Mouse (Mus musculus): ENCODE data around the gene Rhbdl1. TPM values are rescaled to one million over a fixed set of nuclear protein-coding genes. Genes with fewer than 3 reads are reported as not detected.

Rhbdl1 gene
- polyA plus RNA-seq (2015; fragmentation: Illumina TruSeq; extraction: RNeasy Lipid Tissue Mini Kit (QIAGEN cat#74804); ENCODE audit: insufficient read depth, low read depth, low replicate concordance): 2.8 TPM

DNA sequence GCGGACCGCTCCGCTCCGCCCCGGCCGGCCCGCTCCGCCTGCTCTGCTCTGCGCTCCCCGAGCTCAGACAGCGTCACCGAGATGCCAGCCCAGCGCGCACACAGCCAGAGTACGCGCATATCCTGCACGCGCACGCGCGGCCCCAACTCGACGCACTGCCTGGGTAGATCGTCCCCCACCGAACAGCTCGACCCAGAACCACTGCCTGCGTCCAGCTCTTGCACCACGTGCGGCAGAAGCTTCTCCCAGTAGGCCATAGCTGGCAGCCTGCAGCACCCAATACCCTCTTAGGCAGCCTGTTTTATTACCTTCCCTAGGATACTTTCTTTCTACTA is at the start of gene Rhbdl1:
Rhbdl1 (minus strand) TSS at position 220 of the 335 bp plus-strand sequence.

DNA sequence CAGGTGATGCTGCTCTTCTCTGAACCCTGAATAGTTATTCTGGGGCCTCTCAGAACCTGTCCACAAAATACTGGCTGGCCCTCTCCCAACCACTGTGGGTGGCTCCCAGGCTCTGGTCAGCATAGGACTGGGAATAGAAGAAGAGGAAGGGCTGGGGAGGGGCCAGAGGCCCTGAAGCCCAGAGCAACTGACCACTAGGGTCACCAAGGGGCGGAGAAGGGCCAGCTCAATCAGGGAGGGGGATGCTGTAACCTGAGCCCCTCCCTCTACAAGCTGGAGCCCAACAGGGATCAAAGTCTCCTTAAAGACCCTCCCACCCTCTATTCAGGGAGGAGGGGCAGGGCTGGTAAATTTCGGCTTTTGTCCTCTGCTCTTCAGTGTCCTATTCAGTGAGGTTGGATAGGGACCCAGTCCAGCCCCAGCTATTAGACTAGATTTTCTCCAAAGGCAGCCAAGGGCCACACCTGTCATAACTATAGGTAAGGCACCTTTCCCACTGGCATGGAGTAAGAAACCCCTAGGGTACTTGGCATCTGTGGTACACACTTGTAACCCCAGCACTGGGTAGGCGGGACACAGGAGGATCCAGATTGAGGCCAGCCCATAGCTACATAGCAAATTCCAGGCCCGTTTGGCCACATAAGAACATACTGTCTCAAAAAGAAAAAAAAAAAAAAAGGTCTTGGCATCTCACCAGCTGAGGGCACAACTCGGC is 43.3 kb upstream of the Rhbdl1 start, which contains the start of gene Wfikkn1:
Wfikkn1 (minus strand) TSS at position 663 of the 715 bp plus-strand sequence.

DNA sequence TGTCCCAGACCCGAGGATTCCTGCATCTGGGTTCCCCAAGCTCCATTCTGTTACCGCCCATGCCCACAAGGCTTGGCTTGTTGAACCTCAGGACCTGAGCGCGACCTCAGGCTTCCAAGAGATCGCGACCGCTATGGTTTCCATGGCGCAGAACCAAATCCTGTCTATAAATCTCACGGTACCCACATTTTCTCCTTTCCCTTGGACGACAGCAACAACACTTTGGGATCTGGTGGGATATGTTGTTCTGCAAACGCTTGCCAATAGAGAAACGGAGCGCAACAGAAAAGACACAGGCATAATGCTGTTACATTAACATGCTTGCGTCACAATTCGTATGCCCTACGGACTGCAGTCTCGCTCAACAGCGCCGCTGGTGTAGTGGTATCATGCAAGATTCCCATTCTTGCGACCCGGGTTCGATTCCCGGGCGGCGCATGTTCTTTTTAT is 37.7 kb upstream of the Rhbdl1 start, which contains the start of gene Mettl26:
Mettl26 (plus strand) TSS at position 354 of the 450 bp plus-strand sequence.

DNA sequence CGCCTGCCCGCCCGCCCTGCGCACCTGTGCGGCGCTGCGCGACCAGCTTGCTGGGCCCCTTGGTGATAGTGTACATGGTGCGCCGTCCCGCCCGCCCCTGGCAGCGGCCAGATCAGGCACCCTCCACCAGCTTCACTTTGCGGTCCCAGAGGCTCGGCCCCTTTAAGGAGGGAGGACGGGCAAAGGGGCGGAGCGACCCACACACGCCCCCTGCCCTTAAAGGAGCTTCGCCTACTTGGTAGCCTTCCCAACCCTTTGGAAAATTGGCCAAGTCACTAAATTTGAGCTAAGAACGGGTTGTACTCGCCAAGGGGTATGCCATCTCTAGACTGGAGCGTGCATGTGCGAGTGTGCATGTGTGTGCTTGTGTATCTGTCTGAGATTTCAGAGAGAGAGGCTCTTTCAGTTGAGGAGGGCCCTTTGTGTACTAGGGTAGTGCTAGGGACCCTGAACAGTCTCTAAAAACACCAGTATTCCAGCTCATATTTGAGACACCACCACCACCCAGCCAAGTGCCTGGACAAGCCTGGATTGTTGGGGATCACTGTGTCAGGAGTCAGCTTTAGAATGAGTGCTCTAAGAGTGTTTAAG is 31.6 kb upstream of the Rhbdl1 start, which contains the start of gene Mcrip2:
Mcrip2 (minus strand) TSS at position 164 of the 591 bp plus-strand sequence.

DNA sequence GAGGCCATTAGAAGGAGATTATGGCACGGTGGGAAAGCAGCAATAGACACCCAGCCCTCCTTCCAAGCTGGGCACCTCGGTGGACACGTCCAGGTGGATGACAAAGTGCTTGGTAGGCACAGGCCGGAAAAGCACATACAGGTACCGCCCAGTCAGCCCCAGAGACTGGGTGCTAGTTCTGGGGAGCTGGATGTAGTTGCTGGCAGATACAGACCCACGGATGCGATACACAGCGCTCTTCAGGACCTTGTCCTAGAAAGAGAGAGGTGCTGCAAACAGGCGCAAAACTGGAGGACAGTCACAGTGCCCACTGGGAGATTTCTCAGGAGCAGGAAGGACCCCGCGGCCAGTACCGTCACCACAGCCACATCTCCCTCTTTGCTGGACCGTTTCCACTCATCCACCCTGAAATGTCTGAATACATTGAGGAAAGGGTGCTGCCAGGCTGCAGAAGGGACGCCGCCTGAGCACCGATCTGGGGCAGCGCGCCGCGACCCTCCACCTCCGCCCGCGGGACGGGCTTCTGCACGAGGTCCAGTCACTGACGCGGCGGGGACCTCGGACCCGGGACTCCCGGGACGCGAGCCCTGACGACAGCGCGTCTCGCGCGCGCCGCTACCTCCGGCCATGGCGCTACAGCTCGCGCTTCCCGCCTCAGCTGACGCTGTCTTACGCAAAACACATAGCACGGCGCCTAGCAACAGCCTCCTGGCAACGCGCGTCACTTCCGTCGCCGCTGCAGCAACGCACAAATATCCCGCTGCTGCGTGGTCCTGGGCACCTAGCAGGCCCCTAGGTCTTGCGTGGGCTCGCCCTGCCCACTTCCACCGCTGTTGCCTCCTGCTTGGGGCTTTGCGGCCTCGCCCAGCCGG is 24.0 kb upstream of the Rhbdl1 start, which contains the start of gene Wdr90:
Wdr90 (minus strand) TSS at position 670 of the 872 bp plus-strand sequence.

DNA sequence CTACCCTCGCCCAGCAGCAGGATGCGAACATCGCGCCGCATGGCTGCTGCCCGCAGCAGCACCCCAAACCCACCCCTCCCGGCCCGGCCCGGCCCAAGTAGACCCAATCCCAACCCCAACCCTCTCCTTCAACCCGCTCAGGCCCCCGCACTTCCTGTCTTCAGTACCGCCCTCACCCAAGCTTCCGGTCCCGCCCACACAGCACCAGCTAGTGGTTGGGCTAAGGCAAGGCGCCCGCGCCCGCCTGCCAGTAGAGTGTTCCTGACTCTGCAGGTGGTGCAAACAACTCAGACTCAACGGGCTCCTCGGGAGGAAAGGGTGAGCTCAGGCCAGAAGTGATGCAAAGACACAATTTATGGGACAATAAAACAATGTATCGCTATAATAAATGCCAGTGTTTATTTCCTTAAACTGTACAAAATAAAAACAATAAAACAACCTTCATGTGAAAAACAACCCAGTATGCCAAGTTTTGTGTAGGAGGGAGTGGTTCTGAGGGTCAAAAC is 7.4 kb upstream of the Rhbdl1 start, which contains the start of gene Rhot2:
Rhot2 (minus strand) TSS at position 456 of the 506 bp plus-strand sequence.

DNA sequence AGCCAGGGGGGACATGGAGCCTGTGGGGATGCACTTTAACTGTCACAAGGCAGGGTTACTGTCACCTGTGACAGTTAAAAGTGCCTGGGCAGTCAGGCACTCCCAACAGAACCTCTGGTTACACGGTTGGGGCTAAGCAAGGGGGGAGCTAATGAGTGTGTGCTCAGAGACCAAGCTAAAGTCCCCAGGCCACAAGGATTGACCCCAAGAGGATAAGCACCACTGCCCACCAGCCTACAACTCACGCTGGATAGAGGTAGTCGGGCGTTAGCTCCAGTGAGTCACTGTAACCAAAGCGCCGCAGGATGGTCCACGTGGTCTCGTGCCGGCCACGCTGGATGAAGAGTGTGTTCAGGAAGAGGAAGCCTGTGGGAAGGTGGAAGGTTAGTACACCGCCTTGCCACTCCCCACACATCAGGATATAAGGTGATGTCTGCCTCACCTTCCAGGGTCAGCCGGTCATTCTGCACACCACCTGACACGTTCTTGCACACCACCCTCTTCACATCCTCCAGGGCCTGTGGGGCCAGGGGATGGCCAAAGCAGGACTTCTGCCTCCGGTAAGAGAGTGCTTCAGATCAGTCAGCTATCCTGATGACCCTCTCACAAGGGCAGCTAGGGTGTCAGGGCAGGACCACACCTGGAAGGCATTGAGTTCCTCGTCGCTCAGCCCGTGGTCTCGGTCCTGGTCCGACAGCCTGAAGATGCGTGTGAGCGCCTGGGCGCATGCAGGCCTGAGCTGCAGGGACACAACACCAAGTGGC is 4.2 kb upstream of the Rhbdl1 start, which contains the start of gene Gm20683:
Gm20683 (minus strand) TSS at position 647 of the 764 bp plus-strand sequence.

DNA sequence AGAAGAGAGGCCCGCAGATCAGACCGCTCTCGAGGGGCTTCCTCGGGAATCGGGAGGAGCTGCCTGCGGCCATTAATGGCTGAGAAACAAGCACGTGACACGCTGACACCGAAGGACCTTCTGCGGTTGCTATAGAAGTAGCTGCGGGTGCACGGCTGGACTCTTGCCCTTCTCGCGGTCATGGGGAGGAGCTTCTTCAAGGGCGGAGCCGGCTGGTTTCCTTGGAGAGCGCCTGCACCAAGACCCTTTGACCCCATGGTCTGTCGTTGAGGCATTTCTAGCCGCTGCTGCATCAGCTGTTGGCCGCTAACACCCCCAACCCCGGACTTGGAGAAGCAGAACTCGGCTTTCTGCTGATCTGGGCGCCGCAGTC is 3.8 kb downstream of the Rhbdl1 start, which contains the start of gene Stub1:
Stub1 (minus strand) TSS at position 114 of the 373 bp plus-strand sequence.

DNA sequence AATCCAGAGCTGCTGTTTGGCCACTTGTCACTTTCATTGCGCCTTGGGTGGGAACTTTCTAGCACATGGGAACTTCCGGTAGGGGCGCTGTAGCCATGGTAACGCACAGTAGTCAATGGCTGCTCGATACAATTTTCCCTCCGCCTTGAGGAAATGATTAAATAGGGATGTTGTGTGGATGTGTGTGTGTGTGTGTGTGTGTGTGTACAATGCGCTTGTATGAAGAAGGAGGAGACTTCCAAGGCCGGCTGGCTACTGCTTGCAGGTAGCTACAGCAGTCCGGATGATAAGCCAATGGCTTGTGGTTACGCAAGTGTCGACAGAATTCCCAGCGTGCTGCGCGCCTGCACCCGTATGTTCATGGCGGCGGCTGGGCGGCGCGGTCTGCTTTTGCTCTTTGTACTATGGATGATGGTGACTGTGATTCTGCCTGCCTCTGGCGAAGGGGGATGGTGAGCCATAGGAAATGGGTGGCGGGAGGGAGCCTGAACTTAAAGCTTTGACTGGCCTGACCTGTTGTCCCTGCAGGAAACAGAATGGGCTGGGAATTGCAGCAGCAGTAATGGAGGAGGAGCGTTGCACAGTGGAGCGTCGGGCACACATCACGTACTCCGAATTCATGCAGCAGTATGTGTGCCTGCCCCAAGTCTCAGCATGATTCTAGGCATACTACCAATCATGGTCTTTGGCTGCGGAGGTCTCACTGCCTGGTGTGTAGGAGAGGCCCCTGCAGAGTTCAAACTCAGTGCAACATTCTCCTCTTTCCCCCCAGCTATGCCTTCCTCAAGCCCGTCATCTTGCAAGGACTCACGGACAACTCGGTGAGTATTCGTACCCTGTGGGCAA is 8.2 kb downstream of the Rhbdl1 start, which contains the start of gene Jmjd8:
Jmjd8 (plus strand) TSS at position 156 of the 846 bp plus-strand sequence.

DNA sequence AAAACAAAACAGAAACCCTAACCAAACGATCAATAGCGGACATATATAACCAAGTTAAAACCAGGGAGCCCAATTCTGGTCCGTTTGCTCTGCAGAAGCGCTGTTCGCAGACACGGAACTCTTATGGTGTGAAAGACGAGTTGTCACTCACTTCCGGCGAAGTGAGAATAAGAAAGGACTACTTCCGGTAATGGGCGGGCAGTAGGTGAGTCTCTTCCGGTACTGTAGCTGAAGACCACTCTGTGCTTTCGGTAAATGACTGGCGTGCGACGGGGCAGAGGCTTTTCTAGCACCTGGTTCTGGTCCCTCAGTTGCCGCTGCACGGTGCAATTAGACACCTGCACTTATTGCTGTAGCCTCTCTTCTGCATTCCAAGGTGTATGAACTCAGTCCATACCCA is 13.6 kb downstream of the Rhbdl1 start, which contains the start of gene Wdr24:
Wdr24 (plus strand) TSS at position 176 of the 400 bp plus-strand sequence.

DNA sequence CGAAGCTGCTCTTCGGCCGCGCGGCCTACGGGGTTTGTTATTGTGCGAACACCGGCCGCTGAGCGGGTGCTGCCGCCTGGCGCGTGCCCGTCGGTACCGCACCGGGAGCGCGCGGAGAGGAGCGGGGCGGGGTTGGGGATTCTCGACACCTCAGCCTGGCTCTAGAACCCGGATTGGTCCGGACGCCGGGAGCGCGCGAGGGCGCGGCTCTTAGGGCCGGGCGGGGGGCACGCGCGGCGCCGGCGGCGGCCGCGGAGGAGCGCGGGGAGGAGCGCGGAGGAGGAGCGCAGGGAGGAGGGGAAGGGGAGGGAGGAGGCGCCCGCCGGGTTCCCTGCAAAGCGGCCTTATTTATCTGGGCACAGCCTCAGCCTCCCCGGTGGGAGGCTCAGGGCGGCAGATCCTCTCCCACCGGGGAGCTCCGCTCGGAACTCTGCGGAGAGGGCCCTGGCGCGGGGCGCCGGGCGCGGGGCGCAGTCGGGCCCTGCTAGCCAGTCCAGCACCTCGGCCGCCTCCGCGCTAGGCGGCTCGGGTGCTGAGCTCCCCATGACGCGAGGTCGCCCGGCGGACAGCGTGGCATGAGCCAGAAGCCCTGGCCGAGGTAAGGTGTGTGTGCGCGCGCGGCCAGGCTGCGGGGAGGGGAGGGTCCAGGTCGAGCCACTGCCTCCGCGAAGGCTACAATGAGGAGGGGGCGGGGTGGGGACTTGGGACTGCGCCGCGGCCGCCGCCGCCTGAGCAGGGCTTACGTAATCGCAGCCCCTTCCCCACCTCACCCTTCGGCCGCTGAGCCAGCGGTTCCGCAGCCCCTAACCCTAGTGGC is 28.1 kb downstream of the Rhbdl1 start, which contains the start of gene Fbxl16:
Fbxl16 (plus strand) TSS at position 297 of the 817 bp plus-strand sequence.

DNA sequence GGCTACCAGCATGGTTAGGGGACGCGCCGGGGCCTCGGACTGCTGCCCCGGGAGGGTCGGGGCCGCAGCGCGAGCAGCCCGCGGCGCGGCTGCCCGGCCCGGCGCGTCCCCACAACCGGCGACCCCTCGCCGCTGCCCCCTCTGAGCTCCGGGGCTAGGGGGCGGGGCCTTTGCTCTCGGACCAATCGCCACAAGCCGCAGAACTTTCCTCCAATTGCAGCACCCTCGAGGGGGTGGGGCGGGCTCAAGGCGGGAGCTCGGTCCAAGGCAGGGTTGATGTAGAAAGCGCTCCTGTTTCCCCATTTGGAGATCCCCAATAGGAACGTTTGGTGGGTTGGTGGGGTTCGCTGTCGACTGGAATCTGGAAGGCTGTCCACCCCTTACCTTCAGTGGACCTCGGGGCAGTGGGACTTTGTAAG is 40.1 kb downstream of the Rhbdl1 start, which contains the start of gene Metrn:
Metrn (minus strand) TSS at position 186 of the 419 bp plus-strand sequence.

DNA sequence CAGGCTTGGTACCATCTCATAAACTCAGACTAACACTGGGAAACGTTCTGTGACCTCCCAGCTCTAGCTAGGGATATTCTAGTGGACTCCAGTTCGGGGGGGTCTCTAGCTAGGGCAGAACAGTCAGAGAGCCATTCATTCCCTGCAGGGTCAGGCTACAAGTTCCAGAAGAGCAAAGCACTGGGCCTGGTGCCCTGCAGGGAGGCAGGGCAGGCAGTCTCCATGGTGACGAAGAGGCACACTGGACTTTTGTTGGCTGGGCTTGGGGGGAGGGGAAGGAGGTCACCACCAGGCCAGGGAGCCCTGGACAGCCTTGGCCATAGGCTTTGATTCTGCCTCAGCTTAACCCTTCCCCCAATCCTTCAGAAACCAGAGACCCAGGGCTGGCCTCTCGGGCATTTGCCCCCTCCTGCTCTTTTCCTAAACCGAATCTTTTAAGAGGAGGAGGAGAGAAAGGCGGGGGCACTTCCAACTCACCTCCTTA is 41.4 kb downstream of the Rhbdl1 start, which contains the start of gene AC134908.4:
AC134908.4 (minus strand) TSS at position 51 of the 484 bp plus-strand sequence.

DNA sequence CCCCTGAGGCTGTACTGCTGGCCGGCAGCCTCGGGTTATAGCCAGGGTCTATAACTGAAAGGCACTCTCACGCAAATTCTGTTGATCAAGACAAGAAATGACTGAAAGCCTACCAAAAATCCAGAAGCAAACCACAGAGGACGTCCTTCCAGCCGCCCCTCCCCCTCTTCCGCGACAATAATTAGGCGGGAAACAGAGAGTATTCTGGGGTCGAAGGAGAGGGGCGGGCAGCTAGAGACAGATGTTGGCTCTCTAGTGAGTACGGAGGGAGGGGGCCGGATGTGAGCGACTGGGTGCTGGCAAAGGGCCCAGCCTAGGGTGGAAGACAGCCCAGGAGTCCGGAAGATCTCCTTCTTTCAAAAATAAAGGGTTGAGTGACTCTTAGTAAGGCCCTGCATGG is 44.5 kb downstream of the Rhbdl1 start, which contains the start of gene Fam173a:
Fam173a (minus strand) TSS at position 287 of the 400 bp plus-strand sequence.

DNA sequence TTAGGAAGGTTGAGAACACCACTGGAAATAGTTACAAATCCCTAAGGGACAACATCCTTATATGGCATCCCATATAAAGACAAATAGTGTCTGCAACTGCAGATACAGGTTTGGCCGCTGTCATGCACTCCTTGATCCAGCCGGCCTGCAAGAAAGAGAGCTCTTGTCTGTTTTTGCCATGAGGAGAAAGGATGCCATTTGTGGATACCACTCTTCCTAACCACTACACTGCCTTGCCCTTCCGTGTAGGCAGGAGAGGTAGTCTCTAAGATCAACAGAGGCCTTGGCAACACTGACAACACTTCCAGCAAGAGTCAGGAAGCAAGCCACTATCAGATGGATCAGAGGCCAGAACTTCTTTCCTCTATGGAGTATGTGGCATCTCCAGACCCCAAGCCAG is 50.8 kb downstream of the Rhbdl1 start, which contains the start of gene Ccdc78:
Ccdc78 (plus strand) TSS at position 301 of the 400 bp plus-strand sequence.

DNA sequence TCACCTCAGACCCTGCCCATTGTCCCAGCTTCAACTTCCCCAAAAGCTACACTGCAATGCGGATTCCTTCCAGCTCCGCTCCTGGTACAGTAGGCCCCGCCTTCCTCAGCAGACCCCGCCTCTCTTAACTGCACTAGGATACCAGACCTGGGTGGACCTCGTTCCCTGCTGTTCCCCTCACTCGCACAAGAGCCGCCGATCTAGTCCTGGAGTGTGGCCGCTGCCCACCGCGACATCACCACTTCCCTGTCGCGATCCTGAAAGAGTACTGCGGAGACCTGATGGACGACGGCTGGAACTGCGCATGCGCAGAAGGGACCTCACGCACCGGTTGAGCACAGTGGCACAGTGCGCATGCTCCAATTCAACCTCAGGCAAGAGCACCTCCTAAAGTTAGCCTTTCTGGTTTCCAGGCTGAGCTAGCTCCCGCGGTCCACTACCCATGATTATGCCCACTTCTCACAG is 51.8 kb downstream of the Rhbdl1 start, which contains the start of gene Haghl:
Haghl (minus strand) TSS at position 393 of the 465 bp plus-strand sequence.

All from pancreas, adult 10 weeks (tissue).